Mouse (Mus musculus) embryonic stem cell, embryonic (primary cell): ENCODE results near the gene Cdc27.

Experiments used
- CTCF ChIA-PET, 4 experiments: fragments of 300-600 bp in 2 of 4; fragments of 350-600 bp in 2 of 4; sonication (Branson Sonifier 250); formaldehyde crosslinking; loops; one replicate each; lab custom pipeline; 2022; ENCODE audit warnings: inconsistent platforms in 2 of 4; lab: Charles Lee
- POLR2A ChIA-PET, 4 experiments: fragments of 300-600 bp in 2 of 4; fragments of 350-600 bp in 2 of 4; sonication (Branson Sonifier 250); formaldehyde crosslinking; loops; one replicate each; lab custom pipeline; 2022; ENCODE audit warnings: antibody characterized with exemption in 4 of 4, inconsistent platforms in 1 of 4; lab: Charles Lee

Cdc27 gene

GRCm38 (mm10) chr11:104579084-104579483 is 28.7 kb upstream of the Cdc27 start:
- POLR2A ChIA-PET, result interaction anchor here in 1 of 4 experiments (0.6 kb wide), 1 partner anchor 29 kb away, joined by 4 read pairs; the partner anchor contains the start of gene Itgb3

GRCm38 (mm10) chr11:104578074-104578473 is 27.7 kb upstream of the Cdc27 start:
- CTCF ChIA-PET, result no interaction called here
- POLR2A ChIA-PET, result interaction anchor here in 1 of 4 experiments (0.6 to 0.7 kb wide), 3 partner anchors 39 to 143 kb away, joined by 3 to 5 read pairs (median 4); no protein-coding TSS in a partner anchor

More at GRCm38 (mm10) chr11:104579084-104579483, 28.7 kb upstream of the Cdc27 start:
- CTCF ChIA-PET, result no interaction called here

DNA sequence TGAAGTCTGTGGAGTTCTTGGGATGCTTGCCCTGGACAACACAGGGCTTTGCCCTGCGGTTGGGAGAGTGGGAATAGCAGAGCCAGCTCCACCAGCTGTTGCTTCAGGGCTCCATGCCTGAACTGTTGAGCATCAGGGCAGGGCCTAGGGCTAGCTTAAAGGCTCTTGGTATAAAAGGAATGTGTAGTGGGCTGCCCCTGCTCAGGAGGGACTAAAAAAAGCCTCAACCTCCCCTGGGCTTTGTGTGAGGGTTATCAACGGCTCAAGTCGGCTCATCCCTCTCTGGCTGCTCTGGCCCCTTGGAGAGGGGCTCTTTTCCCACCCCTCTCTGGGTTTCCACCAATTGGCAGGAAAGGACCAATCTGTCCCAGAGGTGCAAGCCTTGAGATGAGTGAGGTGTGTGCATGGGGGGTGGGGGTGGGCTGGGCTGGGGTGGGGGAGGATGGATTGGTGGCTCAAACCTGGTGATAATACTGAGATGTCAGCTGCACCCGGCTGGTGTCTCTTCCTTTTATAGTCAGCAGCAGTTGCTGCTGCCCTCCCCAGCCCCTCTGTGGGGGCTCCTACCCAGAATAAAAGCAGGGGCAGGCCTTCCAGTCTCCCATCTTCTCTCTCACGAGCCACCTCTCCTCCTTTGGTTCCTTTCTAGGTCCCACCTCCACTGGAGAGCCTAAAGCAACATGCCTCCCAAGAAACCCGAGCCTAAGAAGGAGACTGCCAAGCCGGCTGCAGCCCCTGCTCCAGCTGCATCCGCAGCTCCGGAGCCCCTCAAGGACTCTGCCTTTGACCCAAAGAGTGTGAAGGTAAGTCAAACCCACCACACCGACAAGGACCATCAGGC is 26.6 kb upstream of the Cdc27 start:
- ChIA-PET POLR2A (interaction anchor here in 2 of 4 experiments (0.5 to 1.6 kb wide), 3 partner anchors 8 to 94 kb away, joined by 3 to 12 read pairs (median 3); no protein-coding TSS in a partner anchor), CTCF (no interaction called here)

DNA sequence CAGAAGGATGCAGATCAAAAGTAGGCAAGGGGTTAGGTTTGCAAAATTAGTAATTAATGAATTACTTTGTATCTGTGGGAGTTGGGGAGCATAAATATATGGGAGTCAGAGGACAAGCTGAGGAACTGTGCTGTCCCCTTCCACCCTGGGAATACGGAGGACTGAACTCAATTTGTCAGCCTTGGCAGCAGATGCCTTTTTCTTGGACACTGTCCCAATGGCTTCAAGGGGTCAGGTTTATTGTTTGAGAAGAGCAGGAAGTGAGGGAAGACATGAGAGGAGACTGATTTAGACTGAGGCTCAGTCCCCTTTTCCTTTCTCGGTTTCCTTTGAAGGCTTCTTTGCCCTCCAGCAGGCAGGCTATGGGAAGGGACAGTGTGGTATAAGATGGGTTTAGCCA is 22.1 kb upstream of the Cdc27 start:
- CTCF ChIA-PET, result no interaction called here

DNA sequence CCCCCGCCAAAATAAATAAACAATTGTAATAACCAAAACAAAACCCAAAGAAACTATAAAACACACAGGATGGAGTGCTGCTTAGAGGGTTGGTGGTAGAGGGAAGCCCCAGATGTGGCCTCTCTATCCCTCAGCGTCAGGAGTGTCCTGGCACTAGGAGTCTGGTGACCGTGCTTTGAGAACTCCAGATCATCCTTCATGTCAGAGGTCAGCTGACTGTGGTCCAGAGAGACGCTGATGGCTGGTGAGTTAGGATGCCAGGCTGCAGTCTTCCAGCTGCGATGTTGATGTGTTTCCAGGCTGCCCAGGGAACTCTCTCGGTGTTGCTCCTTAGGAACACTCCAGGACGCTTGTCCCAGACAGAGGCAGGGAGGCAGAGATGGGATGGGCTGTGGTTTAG is 21.7 kb upstream of the Cdc27 start:
- ChIA-PET POLR2A (interaction anchor here in 3 of 4 experiments (0.7 to 1.5 kb wide), 5 partner anchors 9 to 285 kb away, joined by 3 to 5 read pairs (median 4); no protein-coding TSS in a partner anchor), CTCF (interaction anchor here in 1 of 4 experiments (0.6 kb wide), 1 partner anchor 313 kb away, joined by 3 read pairs; no protein-coding TSS in a partner anchor)

More for the DNA sequence above, 22.1 kb upstream of the Cdc27 start:
- POLR2A ChIA-PET, result interaction anchor here in 1 of 4 experiments (0.8 to 1.5 kb wide), 2 partner anchors 9 to 13 kb away, joined by 3 to 5 read pairs; no protein-coding TSS in a partner anchor

DNA sequence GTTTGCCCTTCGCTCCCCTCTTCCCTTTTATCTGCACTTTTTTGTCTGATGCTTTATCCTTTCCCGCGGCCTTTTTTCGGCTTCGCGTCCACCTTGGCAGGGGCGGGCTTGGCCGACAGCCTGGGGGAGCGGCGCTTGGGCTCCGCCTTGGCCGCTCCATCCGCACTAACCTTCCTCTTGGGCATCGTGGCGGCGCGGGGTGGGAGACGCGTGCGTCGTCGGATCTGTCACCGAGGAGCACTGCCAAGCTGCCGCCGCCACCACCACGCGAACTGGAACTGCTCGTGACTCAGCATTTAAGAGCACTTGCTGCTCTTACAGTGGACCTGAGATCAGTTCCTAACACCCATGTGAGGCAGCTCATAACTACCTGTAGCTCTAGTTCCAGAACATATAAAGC is 21.0 kb upstream of the Cdc27 start:
- ChIA-PET POLR2A (interaction anchor here in 3 of 4 experiments (0.6 to 1.5 kb wide), 5 partner anchors 11 to 284 kb away, joined by 3 to 5 read pairs (median 4); no protein-coding TSS in a partner anchor), CTCF (interaction anchor here in 2 of 4 experiments (0.6 kb wide), 3 partner anchors 9 to 312 kb away, joined by 3 to 5 read pairs (median 3); no protein-coding TSS in a partner anchor)

DNA sequence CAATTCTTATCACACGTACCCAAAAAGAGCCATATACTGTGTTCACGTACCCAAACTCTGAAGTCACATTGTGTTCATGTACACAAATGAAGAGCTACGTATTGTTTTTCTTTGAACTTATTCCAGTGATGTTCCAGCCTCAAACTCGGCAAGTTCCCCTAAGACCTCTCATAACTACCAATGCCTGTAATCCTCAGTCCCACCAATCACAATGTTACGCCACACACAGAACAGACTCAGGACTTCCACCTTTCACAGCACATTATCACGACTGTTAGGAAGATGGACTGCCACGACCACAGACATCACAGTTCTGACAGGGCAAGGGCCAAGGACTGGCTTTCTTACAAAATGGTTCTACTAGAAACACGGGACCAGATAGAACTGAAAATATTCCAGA is 20.1 kb upstream of the Cdc27 start:
- ChIA-PET CTCF (interaction anchor here in 1 of 4 experiments (0.6 kb wide), 1 partner anchor 402 kb away, joined by 3 read pairs; no protein-coding TSS in a partner anchor), POLR2A (interaction anchor here in 1 of 4 experiments (1.1 to 1.3 kb wide), 2 partner anchors 10 to 15 kb away, joined by 3 to 4 read pairs; no protein-coding TSS in a partner anchor)

DNA sequence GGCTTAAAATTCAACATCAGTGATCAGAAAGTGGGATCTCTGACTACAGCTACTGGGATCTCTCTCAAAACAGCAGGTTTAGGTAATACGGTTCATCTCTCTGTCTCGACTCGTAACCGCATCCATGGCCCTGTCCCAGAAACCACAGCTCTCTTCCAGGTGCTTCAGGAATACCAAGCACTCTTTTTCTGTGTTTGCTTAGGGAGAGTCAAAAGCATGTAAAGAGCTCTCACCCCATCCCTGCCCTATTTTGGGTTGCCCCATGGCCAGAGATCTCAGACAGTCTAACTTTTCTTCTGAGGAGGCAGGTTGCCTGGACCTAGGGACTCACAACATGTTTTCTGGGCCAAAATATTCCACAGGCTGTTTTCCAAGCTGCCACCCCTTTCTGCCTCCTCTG is 17.9 kb upstream of the Cdc27 start:
- POLR2A ChIA-PET, result interaction anchor here in 1 of 4 experiments (1.3 kb wide), 1 partner anchor 56 kb away, joined by 3 read pairs; no protein-coding TSS in a partner anchor

DNA sequence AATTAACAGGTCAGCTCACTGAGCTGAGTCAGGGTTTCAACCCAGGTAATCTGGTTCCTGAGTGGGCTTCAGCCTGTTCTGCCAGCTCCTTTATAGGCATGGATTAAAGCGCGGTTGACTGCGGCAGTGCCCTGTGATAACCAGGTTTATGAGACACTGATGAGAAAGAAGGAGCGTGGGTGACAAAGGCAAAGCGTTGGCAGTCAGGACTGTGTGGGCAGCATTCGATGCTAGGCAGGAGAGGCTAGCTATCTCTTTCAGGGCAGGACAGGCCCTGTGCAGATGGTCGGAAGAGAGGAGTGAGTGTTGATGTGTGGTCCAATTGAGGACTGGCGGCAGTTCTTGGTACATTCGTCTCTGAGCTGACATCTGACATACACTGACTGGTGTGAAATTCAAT is 17.3 kb upstream of the Cdc27 start:
- ChIA-PET CTCF (interaction anchor here in 1 of 4 experiments (0.8 kb wide), 1 partner anchor 410 kb away, joined by 3 read pairs; no protein-coding TSS in a partner anchor), POLR2A (interaction anchor here in 2 of 4 experiments (0.9 to 1.5 kb wide), 3 partner anchors 22 to 268 kb away, joined by 3 read pairs; no protein-coding TSS in a partner anchor)

More for the DNA sequence above, 17.9 kb upstream of the Cdc27 start:
- CTCF ChIA-PET, result no interaction called here

- CTCF ChIA-PET, result interaction anchor here in 1 of 4 experiments (0.6 to 0.8 kb wide), 2 partner anchors 411 to 927 kb away, joined by 3 read pairs; no protein-coding TSS in a partner anchor
- POLR2A ChIA-PET, result interaction anchor here in 2 of 4 experiments (1.3 to 1.5 kb wide), 2 partner anchors 21 to 55 kb away, joined by 3 read pairs; no protein-coding TSS in a partner anchor
Observed at GRCm38 (mm10) chr11:104566796-104567195, 16.4 kb upstream of the Cdc27 start.

DNA sequence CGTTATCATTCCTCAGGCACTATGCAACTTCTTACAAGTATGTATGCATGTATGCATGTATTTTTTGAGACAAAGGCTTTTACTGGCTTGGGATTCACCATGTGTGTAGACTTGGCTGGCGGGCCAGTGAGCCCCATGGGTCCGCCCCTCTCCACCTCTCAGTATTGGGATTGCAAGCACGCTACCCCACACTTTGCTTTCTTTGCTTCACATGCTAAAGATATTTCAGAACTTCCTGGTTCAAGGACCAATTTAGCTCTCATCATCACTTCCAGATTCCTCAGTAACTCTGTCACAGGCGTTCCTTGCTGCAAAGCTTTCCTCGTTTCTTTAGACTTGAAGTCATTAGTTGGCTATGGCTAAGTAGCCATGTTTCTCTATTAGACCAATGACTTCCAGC is 15.7 kb upstream of the Cdc27 start:
- ChIA-PET POLR2A (no interaction called here), CTCF (interaction anchor here in 1 of 4 experiments (0.6 kb wide), 1 partner anchor 926 kb away, joined by 3 read pairs; no protein-coding TSS in a partner anchor)

DNA sequence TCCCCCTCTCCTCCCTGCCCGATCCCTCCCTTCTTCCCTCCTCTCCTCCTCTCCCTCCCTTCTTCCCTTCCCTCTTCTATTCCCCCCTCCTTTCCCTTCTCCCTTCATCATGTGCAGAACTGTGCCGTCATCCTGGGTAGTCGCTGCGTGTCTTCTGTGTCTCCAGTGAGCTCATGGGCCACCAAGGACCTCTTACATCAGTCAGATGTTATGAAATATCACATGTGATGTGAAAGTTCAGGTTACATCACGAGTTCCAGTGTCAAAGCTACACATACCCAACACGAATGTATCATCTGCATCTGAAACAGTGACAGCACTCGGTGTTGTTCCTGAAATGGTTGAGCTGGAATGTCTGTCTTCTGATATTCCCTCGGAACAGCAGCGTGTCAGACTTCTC is 14.8 kb upstream of the Cdc27 start:
- ChIA-PET CTCF (no interaction called here), POLR2A (interaction anchor here in 1 of 4 experiments (1.1 to 1.4 kb wide), 2 partner anchors 11 to 21 kb away, joined by 3 to 4 read pairs; no protein-coding TSS in a partner anchor)

- ChIA-PET CTCF (no interaction called here), POLR2A (no interaction called here)
Observed at GRCm38 (mm10) chr11:104563496-104563895, 13.1 kb upstream of the Cdc27 start.

DNA sequence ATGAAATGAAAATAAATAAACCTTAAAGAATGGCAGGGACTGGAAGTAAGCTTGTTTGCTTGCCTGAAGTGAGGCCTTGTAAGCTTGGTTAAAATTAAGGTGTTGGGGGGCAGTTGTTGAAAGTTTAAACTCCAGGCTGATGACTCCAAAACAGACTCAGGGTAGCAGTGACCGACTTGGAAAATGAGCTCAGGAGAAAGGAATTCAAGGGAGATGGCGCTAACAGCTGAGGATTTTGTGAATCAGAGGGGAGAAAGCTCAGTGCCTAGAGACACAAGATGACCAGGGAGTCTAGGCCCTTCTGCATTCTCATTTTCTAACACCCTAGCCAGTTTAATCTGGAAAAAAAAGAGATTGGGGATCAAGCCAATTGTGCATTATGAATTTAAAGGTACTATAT is 10.6 kb upstream of the Cdc27 start:
- CTCF ChIA-PET, result interaction anchor here in 2 of 4 experiments (0.5 to 0.7 kb wide), 4 partner anchors 20 to 638 kb away, joined by 3 to 8 read pairs (median 4); no protein-coding TSS in a partner anchor
- POLR2A ChIA-PET, result interaction anchor here in 3 of 4 experiments (1.0 to 1.7 kb wide), 4 partner anchors 9 to 11 kb away, joined by 3 to 5 read pairs (median 4); partner anchors contain the start of genes Cdc27 (in 1 of the 3) and Myl4 (in 1 of the 3)

- ChIA-PET POLR2A (interaction anchor here in 3 of 4 experiments (0.6 to 1.0 kb wide), 4 partner anchors 9 to 1635 kb away, joined by 3 read pairs; no protein-coding TSS in a partner anchor), CTCF (interaction anchor here in 1 of 4 experiments (0.7 kb wide), 1 partner anchor 414 kb away, joined by 4 read pairs; no protein-coding TSS in a partner anchor)
Observed at GRCm38 (mm10) chr11:104558651-104559403, 8.4 kb upstream of the Cdc27 start.

DNA sequence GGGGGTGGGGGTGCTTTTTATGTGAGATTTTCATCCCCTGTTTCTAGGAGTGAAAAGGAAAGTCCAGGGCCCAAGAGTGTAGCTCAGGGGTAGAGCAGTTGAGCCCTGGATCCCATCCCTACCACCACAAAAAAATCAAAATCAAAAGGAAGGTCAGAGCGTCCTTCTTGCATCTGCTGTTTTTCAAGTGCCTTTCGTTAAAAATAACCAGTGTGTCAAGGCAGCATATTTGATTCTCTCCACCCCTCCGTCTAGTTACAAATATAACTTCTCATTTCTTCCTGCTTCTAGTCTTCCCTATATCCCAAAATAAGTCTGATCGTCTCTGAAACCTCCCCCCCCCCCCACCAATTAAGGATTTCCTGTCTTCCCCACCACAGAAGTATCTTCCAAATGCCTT is 7.6 kb upstream of the Cdc27 start:
- ChIA-PET CTCF (no interaction called here), POLR2A (interaction anchor here in 3 of 4 experiments (0.6 to 1.0 kb wide), 3 partner anchors 9 to 69 kb away, joined by 3 to 5 read pairs (median 3); no protein-coding TSS in a partner anchor)
